In the genomic region with DNA sequence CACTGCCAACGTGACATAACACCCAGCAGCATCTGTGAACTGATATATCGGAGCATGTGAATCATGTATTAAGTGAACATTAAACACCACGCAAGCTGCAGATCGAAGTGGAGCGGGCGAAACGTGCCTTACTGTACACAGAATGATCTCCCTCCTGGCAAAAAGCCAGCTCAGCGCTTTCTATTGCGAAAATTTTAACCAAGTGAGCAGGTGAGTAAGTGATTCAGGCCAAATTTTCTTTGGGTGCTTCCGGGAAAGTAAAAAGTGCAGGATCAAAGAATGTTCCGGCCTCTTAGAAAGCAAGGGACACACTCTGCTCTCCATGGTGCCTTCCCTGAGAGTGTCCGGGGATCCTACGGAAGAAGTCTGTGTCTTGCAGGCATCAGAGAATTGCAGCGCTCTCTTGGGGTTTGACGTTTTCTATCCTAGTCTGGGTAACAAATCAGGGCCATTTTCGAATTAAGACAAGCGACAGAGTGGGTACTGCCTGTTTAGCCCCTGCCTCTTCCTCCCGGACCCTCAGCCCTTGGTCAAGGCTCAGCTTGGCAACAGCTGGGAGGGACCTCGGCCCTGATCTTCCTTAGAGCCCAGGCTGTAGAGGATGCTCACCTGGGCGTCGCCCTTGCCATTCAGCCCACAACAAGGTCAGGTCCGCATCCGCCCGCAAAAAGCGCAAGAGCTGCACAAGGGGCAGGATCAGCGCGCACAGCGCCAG, we compare ENCODE assay signal across 8 mouse cellular contexts. TPM values are rescaled to one million over a fixed set of nuclear protein-coding genes. Genes with fewer than 3 reads are reported as not detected.
DNase-seq lines count a peak whose midpoint lies in the region; ATAC-seq and TF ChIP-seq lines count a peak whose summit lies in the region.

No protein-coding gene starts in this region.

- H3K9me3 ChIP-seq in forebrain, embryonic 16.5 days (ENCODE audit: control insufficient read depth, low read length), result no peaks in the 10 kb centered on the region
- no peaks in the 10 kb centered on the region for H3K9me3 ChIP-seq in intestine, embryonic 15.5 days
- no peaks in the 10 kb centered on the region for H3K9me3 ChIP-seq in limb, embryonic 15.5 days
- no peaks in the 10 kb centered on the region for H3K9me3 ChIP-seq in midbrain, embryonic 13.5 days

- WGBS in thymus, adult 2 months, result 10% methylated on average over 28 of the region's 28 CpGs
- 5% methylated on average over 28 of the region's 28 CpGs for WGBS in forebrain, embryonic 16.5 days
- whole genome bisulfite sequencing in intestine, embryonic 15.5 days, result 4% methylated on average over 28 of the region's 28 CpGs
- 7% methylated on average over 28 of the region's 28 CpGs for WGBS in limb, embryonic 15.5 days
- WGBS in midbrain, embryonic 13.5 days, result 9% methylated on average over 28 of the region's 28 CpGs

- no peak overlapping the region; the same call in 1 of the 2 replicates for H3K27ac ChIP-seq in thymus, adult 2 months (ENCODE audit: control insufficient read depth, insufficient read depth, low read length)
- no peak overlapping the region for H3K27ac ChIP-seq in forebrain, embryonic 16.5 days (ENCODE audit: low read length)
- H3K27ac ChIP-seq in intestine, embryonic 15.5 days, result peak overlapping the region; percentile 82
- peak overlapping the region; percentile 82 for H3K27ac ChIP-seq in limb, embryonic 15.5 days
- peak overlapping the region; percentile 36 for H3K27ac ChIP-seq in midbrain, embryonic 13.5 days

- TF ChIP-seq POLR2A in thymus, adult 2 months (IDR thresholded peaks at IDR 0.05; ENCODE audit: control insufficient read depth, extremely low read depth, insufficient read depth, low read length, poor library complexity), result no peak

- peak overlapping the region; percentile 62 for H3K9ac ChIP-seq in forebrain, embryonic 16.5 days (replicated peaks; ENCODE audit: low read depth, low read length)
- peak overlapping the region; percentile 56 for H3K9ac ChIP-seq in intestine, embryonic 15.5 days
- peak overlapping the region; percentile 41; the same call in 1 of the 2 replicates for H3K9ac ChIP-seq in limb, embryonic 15.5 days
- peak overlapping the region; percentile 80 for H3K9ac ChIP-seq in midbrain, embryonic 13.5 days (replicated peaks)

- TF ChIP-seq CTCF in thymus, adult 2 months (IDR thresholded peaks at IDR 0.05; ENCODE audit: borderline replicate concordance, control insufficient read depth, extremely low read depth, insufficient read depth, low read length, poor library complexity), result peak; percentile 43; the same call in 1 of the 2 replicates

- H3K27me3 ChIP-seq in thymus, adult 2 months (ENCODE audit: control insufficient read depth, insufficient read depth, low read length), result no peaks in the 10 kb centered on the region
- no peaks in the 10 kb centered on the region for H3K27me3 ChIP-seq in forebrain, embryonic 16.5 days (replicated peaks; ENCODE audit: control insufficient read depth, insufficient read depth, low read length)
- no peaks in the 10 kb centered on the region for H3K27me3 ChIP-seq in intestine, embryonic 15.5 days (replicated peaks)
- H3K27me3 ChIP-seq in limb, embryonic 15.5 days, result no peaks in the 10 kb centered on the region
- H3K27me3 ChIP-seq in midbrain, embryonic 13.5 days, result peaks cover 4% of the 10 kb centered on the region; the same call in 1 of the 2 replicates

- peak overlapping the region; percentile 51 for H3K4me3 ChIP-seq in thymus, adult 2 months (ENCODE audit: control insufficient read depth, insufficient read depth, low read length)
- H3K4me3 ChIP-seq in forebrain, embryonic 16.5 days (replicated peaks; ENCODE audit: low read length), result peak overlapping the region; percentile 58
- peak overlapping the region; percentile 58 for H3K4me3 ChIP-seq in intestine, embryonic 15.5 days (replicated peaks)
- peak overlapping the region; percentile 52 for H3K4me3 ChIP-seq in limb, embryonic 15.5 days
- H3K4me3 ChIP-seq in midbrain, embryonic 13.5 days (replicated peaks), result peak overlapping the region; percentile 60

- H3K4me2 ChIP-seq in forebrain, embryonic 16.5 days (ENCODE audit: low read length), result peak overlapping the region; percentile 77
- peak overlapping the region; percentile 90 for H3K4me2 ChIP-seq in intestine, embryonic 15.5 days (replicated peaks)
- H3K4me2 ChIP-seq in limb, embryonic 15.5 days, result peak overlapping the region; percentile 76
- peak overlapping the region; percentile 94 for H3K4me2 ChIP-seq in midbrain, embryonic 13.5 days (replicated peaks)

- H3K36me3 ChIP-seq in thymus, adult 2 months (ENCODE audit: control insufficient read depth, insufficient read depth, low read length), result no peaks in the 10 kb centered on the region
- no peaks in the 10 kb centered on the region for H3K36me3 ChIP-seq in forebrain, embryonic 16.5 days (ENCODE audit: control insufficient read depth, insufficient read depth)
- no peaks in the 10 kb centered on the region for H3K36me3 ChIP-seq in intestine, embryonic 15.5 days
- no peaks in the 10 kb centered on the region for H3K36me3 ChIP-seq in limb, embryonic 15.5 days
- H3K36me3 ChIP-seq in midbrain, embryonic 13.5 days, result no peaks in the 10 kb centered on the region

- peak; percentile 65 for ATAC-seq in forebrain, embryonic 16.5 days
- peak; percentile 66 for ATAC-seq in intestine, embryonic 15.5 days
- ATAC-seq in limb, embryonic 15.5 days (ENCODE audit: insufficient number of reproducible peaks, low FRiP score, low TSS enrichment, low read depth), result peak; percentile 31; the same call in 1 of the 2 replicates
- ATAC-seq in midbrain, embryonic 13.5 days, result no peak; the same call in 1 of the 2 replicates

- DNase-seq in thymus, adult 2 months, result no peak
- no peak for DNase-seq in thymus, postnatal 36 days
- DNase-seq in cerebellum, adult 11 months, result peak; percentile 32
- DNase-seq in thymus, postnatal 4 days, result peak; percentile 18

- H3K4me1 ChIP-seq in thymus, adult 2 months (replicated peaks; ENCODE audit: control insufficient read depth, insufficient read depth, low read length), result peaks cover 5% of the 10 kb centered on the region
- peaks cover 13% of the 10 kb centered on the region for H3K4me1 ChIP-seq in forebrain, embryonic 16.5 days (replicated peaks; ENCODE audit: control insufficient read depth, insufficient read depth, low read length)
- H3K4me1 ChIP-seq in intestine, embryonic 15.5 days (replicated peaks), result no peaks in the 10 kb centered on the region
- H3K4me1 ChIP-seq in limb, embryonic 15.5 days, result peaks cover 7% of the 10 kb centered on the region; the same call in 1 of the 2 replicates
- H3K4me1 ChIP-seq in midbrain, embryonic 13.5 days (replicated peaks), result peaks cover 16% of the 10 kb centered on the region

RNA-seq across cellular contexts. Expression of gene Dhrs7, which starts 0.5 kb away (rescaled TPM):
- 16.9 and 17.1 TPM in 2 replicates for polyA plus RNA-seq in thymus, adult 2 months (2012; rRNA removed)
- polyA plus RNA-seq in forebrain, embryonic 16.5 days (2015; fragmentation: Nextera tagmentation; extraction: Ambion mirVana), result 7.9 and 11.2 TPM in 2 replicates
- polyA plus RNA-seq in intestine, embryonic 15.5 days (2015; fragmentation: Nextera tagmentation; extraction: Ambion mirVana), result 37.6 and 49.3 TPM in 2 replicates
- polyA plus RNA-seq in limb, embryonic 15.5 days (2015; fragmentation: Nextera tagmentation; extraction: Ambion mirVana), result 60.0 and 66.1 TPM in 2 replicates
- 9.0 and 11.7 TPM in 2 replicates for polyA plus RNA-seq in midbrain, embryonic 13.5 days (2015; fragmentation: Nextera tagmentation; extraction: Ambion mirVana)

RNA-seq across cellular contexts. Expression of gene Gm4756, which starts 14.7 kb away (rescaled TPM):
- polyA plus RNA-seq in thymus, adult 2 months (2012; rRNA removed), result 0.23 TPM in 1 of 2 replicates, not detected in the other
- polyA plus RNA-seq in forebrain, embryonic 16.5 days (2015; fragmentation: Nextera tagmentation; extraction: Ambion mirVana), result not detected in 2 replicates
- 0.14 TPM in 1 of 2 replicates, not detected in the other for polyA plus RNA-seq in intestine, embryonic 15.5 days (2015; fragmentation: Nextera tagmentation; extraction: Ambion mirVana)
- polyA plus RNA-seq in limb, embryonic 15.5 days (2015; fragmentation: Nextera tagmentation; extraction: Ambion mirVana), result not detected in 2 replicates
- polyA plus RNA-seq in midbrain, embryonic 13.5 days (2015; fragmentation: Nextera tagmentation; extraction: Ambion mirVana), result not detected in 2 replicates

Comparison
In these comparisons a context has a peak if more than half of its experiments do, and no peak if none do; other contexts are left out.
1. DNase-seq: peak in cerebellum, adult 11 months (single experiment) and thymus, postnatal 4 days (single experiment); none in thymus, adult 2 months (single experiment) and thymus, postnatal 36 days (0 of 2).
2. H3K27ac ChIP-seq: peak in intestine, embryonic 15.5 days (single experiment), limb, embryonic 15.5 days (single experiment) and midbrain, embryonic 13.5 days (single experiment); none in thymus, adult 2 months (single experiment) and forebrain, embryonic 16.5 days (single experiment).
3. Peak in every context shown above with its lines, with median percentiles within 50 percentile points of each other: H3K4me3 ChIP-seq, H3K4me2 ChIP-seq and H3K9ac ChIP-seq.